Mouse (Mus musculus) induced T-regulatory cell, adult 2 months (primary cell): ENCODE measurements at regions not wholly inside any gene's neighbourhood (a gene's known extent, or its start where the extent isn't known, plus 50 kb on each side); places are given as distances from the start of the nearest gene placed in this dataset.
"Not testable (repeated sequence)": the region's sequence is repeated elsewhere in the genome, so short reads cannot be mapped to it uniquely, and the experiment has no call there.

Experiments
- DNase-seq: peaks from one replicate; pipeline ENCODE4 v3.0.0-alpha.2; 2012; ENCODE audit warnings: low read depth

DNA sequence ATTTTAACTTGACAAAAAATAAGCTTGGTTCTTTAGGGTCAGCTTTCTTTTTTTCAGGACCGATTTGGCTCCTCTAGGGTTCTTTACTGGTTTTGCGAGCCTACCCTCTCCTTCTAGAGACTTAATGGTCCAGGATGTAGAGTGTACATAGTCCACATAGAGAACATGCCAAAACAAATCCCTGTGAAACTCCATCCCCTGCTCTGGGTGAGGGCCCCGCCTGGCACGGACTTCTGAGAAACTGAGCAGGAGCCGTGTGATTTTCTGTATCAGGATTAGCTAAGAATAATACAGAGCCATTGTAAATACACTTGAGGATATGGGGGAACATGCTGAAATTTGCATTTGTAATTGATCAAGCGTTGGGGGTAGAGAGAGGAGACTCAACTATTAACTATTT is 118.2 kb upstream of the Teddm2 start:
- DNase-seq, result no peak

DNA sequence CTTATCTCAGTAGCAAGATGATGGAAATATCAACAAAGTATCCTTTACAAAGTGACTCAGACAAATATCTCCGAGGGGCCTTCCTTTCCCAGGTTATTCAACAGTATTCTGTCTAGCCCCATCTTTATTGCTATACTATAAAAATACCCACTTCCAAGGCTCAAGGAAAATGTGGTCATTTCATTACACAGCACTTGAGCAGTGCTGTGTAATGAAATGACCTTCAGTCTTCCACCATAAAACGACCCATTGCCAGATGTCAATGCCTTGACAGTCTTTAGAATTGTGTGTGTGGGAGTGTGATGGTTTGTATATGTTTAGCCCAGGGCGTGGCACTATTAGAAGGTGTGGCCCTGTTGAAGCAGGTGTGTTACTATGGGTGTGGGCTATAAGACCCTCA is 124.3 kb upstream of the Teddm2 start:
- no peak for DNase-seq

DNA sequence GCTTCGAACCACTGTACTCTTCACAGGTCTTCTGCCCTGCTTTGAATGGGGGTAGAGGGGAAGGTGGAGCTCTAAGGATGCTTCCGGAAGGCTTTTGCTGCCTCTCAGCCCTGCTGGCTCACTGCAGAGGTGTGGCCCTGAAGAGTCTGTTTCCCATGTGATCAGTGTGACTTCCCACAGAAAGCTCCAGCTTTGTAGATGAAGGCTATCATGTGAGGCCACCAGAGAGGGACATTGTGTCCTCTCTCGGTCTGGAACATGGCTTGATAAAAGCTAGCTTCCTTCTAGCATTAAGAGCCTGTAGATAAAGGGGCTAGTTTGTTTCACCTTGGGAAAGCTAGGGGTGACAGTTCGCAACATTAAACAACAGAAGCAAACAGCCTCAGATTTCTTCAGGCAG is 127.3 kb upstream of the Teddm2 start:
- DNase-seq, result no peak

- DNase-seq, result no peak
Observed at GRCm38 (mm10) chr1:154029826-154030225, 129.8 kb upstream of the Teddm2 start.

DNA sequence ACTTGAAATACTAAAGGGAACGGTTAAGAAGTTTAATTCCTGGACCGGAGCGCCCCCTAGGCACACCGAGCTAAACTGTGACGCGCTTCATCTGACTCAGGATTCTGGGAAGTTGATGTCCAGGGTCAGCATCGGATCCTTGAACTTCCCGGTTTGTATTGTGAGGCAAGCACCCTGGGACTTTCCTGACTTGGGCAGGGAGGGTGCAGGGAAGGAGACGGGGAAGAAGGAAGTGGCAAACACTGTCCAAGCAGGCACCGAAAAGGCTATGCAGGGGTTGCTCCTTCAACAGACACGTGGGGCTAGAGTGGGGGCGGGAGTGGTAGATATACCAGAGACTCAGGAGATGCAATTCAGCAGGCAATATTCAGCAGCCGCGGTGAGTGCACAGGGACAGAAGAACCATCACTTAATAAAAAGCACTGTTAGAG is 132.7 kb upstream of the Teddm2 start:
- DNase-seq, result peak; percentile 40

GRCm38 (mm10) chr1:154033958-154034606 is 134.1 kb upstream of the Teddm2 start:
- peak; percentile 69 for DNase-seq

GRCm38 (mm10) chr1:154036729-154037270 is 136.8 kb upstream of the Teddm2 start:
- DNase-seq, result no peak

DNA sequence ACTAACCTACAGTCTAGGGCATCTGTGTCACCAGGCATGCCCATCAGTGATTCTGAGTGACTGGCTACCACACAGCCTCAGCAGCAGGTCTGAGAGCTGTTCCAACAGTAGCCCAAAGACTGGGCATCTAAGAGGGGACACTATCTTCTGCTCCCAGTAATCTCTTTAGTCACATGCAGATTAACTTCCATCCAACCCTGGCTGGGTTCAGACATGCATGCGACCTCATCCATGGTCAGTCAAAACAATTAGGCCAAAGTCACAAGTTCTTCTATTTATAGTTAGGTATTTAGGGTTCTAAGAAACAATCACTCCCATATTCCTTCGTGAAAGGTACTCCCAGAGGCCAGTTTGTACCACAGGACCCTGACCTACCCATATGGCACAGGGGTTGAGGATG is 138.2 kb upstream of the Teddm2 start:
- DNase-seq, result no peak

DNA sequence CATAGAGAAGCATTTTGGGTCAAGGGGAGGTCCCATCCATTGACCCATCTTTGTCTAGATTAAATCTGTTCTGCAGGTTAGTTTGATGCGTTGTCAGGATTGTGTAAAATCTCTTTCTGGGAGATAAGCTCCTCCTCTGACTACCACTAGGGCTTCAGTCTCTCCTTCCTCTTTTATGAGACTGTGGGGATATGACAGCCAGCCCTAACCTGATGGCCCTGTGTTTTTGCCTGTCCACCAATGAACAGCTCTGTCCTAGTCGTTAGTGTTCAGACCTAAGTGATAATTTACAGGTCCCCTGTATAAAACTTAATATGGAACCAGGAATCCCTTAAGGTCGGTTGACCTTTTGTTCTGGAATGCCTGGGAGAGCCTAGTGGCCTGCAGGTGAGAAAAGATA is 140.9 kb upstream of the Teddm2 start:
- DNase-seq, result no peak

DNA sequence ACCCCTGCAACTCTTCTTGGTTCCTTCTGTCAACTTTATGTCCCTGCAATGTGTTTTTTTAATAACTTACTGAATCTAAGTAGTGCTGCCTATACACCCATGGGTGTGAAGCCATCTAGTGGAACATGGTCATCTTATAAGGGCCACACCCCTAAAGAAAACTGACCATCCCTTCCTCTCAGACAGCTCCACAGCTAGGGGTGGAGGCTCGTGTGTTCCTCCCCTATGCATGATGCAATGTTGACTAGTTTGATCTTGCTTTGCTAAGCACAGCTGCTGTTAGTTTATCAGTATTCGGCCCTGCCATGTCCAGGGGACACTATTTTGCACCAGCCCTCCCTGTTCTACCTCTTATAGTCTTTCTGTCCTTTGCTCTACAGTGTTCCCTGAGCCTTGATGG is 142.9 kb upstream of the Teddm2 start:
- DNase-seq, result no peak

- DNase-seq, result no peak
Observed at GRCm38 (mm10) chr1:154044712-154045111, 144.7 kb upstream of the Teddm2 start.

- DNase-seq, result no peak
Observed at GRCm38 (mm10) chr1:154045951-154046350, 145.9 kb upstream of the Teddm2 start.

- no peak for DNase-seq
Observed at GRCm38 (mm10) chr1:154053641-154054040, 147.3 kb upstream of the Zfp648 start.

- no peak for DNase-seq
Observed at GRCm38 (mm10) chr1:154054874-154055273, 146.1 kb upstream of the Zfp648 start.

GRCm38 (mm10) chr1:154061397-154061796 is 139.6 kb upstream of the Zfp648 start:
- not testable (repeated sequence) for DNase-seq

DNA sequence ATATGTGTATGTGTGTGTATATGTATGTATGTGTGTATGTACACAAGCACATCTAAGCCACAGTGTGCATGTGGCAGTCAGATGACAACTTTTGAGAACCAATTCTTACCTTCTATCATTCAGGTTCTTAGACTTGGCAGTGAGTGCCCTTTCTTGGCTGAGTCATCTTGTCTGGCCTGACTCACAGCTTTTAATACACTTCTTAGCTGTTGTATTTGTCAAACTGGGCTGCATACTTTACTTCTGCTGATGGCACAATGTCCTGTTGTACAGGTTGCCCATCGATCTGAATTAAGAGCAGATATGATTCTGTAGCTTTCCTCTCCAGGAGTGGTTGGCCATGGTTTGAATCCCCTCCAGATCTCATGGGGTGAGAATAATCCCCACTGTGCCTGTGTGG is 139.1 kb upstream of the Zfp648 start:
- no peak for DNase-seq

GRCm38 (mm10) chr1:154062666-154063065 is 138.3 kb upstream of the Zfp648 start:
- no peak for DNase-seq

- DNase-seq, result no peak
Observed at GRCm38 (mm10) chr1:154064633-154065032, 136.4 kb upstream of the Zfp648 start.

DNA sequence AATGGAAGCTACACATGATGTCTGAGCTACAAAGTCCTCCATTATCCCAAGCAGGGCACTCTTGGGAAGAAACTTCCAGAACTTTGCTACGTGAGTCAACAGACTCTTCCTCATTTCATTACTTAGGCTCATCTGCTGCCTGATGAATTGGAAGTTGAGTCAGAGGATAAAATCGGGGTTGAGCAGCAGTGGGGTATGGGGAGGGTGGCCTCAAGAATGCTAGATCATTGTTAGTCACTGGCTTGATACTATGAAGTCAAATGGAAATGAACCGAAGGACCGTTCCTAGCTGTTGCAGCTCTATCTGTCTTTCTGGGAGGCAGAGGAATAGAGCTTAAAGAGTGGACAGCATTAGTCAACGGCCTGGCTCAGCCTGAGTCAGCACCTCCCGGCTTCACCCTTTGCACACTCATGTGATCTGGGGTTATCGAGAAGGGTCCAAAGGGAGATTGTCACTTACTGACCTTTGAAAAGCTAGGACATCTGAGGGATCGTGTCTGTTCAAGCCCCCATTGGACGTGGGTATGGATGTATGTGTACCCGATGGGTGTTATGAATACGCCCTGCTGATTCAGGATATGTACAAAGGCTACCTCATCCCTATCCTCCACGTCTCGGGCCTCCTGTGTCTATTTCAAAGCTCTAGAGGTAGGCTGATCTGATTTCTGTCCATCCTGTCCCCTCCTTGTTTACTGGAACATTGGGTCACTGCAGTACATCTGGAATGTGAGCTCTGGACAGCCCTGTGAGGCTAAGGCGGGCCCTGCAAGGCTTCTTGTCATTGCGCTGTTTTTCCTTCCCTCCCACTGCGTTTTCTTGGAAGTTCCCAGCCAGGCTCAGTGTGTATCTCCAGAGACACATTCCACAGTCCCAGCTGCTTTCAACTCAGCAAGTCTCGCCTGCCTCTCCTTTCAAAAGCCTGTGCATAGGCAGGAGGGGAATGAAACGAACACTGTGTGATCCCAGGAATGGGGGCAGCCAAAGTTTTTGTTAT is 135.4 kb upstream of the Zfp648 start:
- no peak for DNase-seq

- no peak for DNase-seq
Observed at GRCm38 (mm10) chr1:154067856-154068255, 133.1 kb upstream of the Zfp648 start.

GRCm38 (mm10) chr1:154074270-154074669 is 126.7 kb upstream of the Zfp648 start:
- DNase-seq, result no peak

DNA sequence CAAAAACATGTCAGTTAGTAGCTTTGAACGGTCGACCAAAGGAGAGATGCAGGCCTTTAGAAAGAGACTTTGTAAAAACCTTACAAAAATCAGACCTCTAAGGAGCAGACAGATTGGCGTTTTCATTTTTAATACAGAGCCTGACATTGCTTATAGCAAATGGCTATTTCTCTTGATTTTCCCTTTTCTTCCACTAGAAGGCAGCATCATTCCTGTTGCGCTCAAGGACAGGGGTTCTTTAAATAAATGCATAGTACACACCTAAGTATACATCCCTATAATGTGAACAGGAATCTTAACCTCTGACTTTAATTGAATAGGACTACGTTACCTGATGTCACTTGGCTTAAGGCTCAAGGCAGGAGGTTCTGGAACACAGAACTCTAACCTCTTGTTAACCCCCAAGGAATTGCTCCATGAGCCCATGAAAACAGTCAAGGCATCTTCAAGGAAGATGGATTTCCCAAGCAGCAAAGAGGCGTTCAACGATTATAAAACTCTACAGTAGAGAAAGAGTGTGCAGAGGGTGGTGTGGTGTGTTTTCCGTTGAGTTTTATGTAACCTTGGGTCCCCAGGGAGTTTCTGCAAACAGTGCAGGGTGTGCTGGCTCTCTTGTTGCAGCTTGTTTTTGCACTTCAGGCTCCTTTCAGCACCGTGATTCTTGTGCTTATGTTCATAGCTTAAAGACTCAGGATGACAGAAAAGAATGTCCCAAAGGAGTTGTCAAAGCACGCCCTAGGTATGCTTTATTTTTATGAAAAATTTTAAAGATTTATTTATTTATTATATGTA is 124.1 kb upstream of the Zfp648 start:
- DNase-seq, result peak; percentile 19
